Mouse (Mus musculus) lung, embryonic 14.5 days (tissue): ENCODE results near the gene Suds3. TPM values are rescaled to one million over a fixed set of nuclear protein-coding genes. Genes with fewer than 3 reads are reported as not detected.
A peak's percentile ranks its signal among the peaks of the same experiment; 100 is the strongest.

Experiments
- ATAC-seq: fragments of 200-750 bp; cut with Nextera tagmentation; 2 replicates; pipeline ENCODE4 v1.8.0; 2017; ENCODE audit warnings: mild to moderate bottlenecking, moderate TSS enrichment, moderate library complexity; ENCODE audit not compliant: insufficient read depth
- DNase-seq: peaks from one replicate; pipeline ENCODE4 v3.0.0-alpha.2; 2015
- H3K27ac ChIP-seq: fragments of 300-500 bp; sonication (generic); 2 replicates; pipeline ENCODE4 v1.5.1; 2014; ENCODE audit warnings: low read depth, mild to moderate bottlenecking, moderate library complexity
- H3K27me3 ChIP-seq: fragments of 300-500 bp; sonication (generic); 2 replicates; pipeline ENCODE4 v1.6.1; 2014; ENCODE audit warnings: low read length, control low read depth; ENCODE audit not compliant: insufficient read depth
- H3K36me3 ChIP-seq: fragments of 300-500 bp; sonication (generic); 2 replicates; pipeline ENCODE4 v1.6.1; 2014; ENCODE audit warnings: control low read depth; ENCODE audit not compliant: insufficient read depth
- H3K4me1 ChIP-seq: fragments of 300-500 bp; sonication (generic); 2 replicates; pipeline ENCODE4 v1.6.1; 2014; ENCODE audit warnings: antibody characterized with exemption, control low read depth; ENCODE audit not compliant: insufficient read depth
- H3K4me2 ChIP-seq: fragments of 300-500 bp; sonication (generic); 2 replicates; pipeline ENCODE4 v1.6.1; 2014; ENCODE audit warnings: mild to moderate bottlenecking
- H3K4me3 ChIP-seq: fragments of 300-500 bp; sonication (generic); 2 replicates; pipeline ENCODE4 v1.5.1; 2014; ENCODE audit warnings: low read depth, low read length
- H3K9ac ChIP-seq: fragments of 300-500 bp; sonication (generic); 2 replicates; pipeline ENCODE4 v1.6.1; 2014
- H3K9me3 ChIP-seq: fragments of 300-500 bp; sonication (generic); 2 replicates; pipeline ENCODE4 v1.6.1; 2016; ENCODE audit warnings: low read depth, low read length, control low read depth
- CTCF ChIP-seq: IDR thresholded peaks from 2 replicates; pipeline ENCODE4 v1.5.1; 2016; ENCODE audit warnings: antibody characterized with exemption, low read depth
- WGBS: fragments of 180-500 bp; shearing (Covaris S2); extraction: QIAGEN DNeasy Blood & Tissue Kit; methylation state at CpG from one replicate; pipeline ENCODE4 v1.1.7; 2014; 5-methylcytosine and 5-hydroxymethylcytosine counted together
- polyA plus RNA-seq: library from polyadenylated mRNA; unstranded; fragments of >200 nt; fragmentation: Nextera tagmentation; extraction: Ambion mirVana; gene quantifications from 2 replicates; pipeline ENCODE4 v1.2.1, GENCODE M21; 2014

The Suds3 gene
- polyA plus RNA-seq, 1 experiment from 2014 or later: 49.6 TPM

DNA sequence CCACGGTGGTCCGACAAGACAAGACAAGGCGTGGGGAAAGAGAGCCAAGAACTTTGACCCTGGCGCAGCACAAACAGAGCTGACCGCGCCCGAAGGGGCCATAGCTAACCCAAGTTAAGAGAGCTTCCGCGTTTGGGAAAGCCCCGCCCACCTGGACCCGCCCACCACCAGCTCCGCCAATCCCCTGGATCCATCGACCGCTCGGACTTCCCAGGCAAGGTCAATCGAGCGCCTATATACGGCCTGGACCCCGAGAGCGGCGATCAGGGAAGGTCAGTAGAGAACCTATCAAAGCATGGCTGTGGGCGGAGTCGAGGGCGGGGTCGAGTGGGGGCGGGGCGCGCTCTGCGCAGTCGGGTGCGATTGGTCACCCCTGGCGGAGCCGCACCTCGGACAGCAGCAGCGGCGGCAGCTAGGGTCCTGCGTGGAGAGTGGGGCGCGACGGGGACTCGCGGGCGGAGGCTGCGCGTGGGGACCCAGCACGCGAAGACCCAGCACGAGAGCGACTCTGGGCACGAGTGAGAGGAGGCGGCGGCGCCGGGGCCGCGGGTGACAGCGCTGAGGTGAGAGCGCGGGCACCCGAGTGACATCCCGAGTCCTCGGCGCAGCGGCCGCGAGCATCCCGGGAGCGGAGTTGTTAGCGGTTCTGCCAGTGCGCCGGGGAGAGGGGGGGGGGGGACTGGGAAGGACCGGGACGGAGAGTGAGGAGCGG is 4.0 kb upstream of the Suds3 start, which contains the start of gene Taok3:
Taok3 (plus strand) TSS at position 353 of the 712 bp plus-strand sequence.
- Histone ChIP-seq H3K27ac (peak within 1 kb of the TSS; percentile 48; the same call in 1 of the 2 replicates), H3K9ac (peak within 1 kb of the TSS; percentile 58), H3K27me3 (no peaks in the 10 kb centered on the region), H3K36me3 (no peaks in the 10 kb centered on the region), H3K4me2 (peak within 1 kb of the TSS; percentile 70), H3K9me3 (no peaks in the 10 kb centered on the region), H3K4me1 (peaks cover 13% of the 10 kb centered on the region), H3K4me3 (peak within 1 kb of the TSS; percentile 73)
- no peak for TF ChIP-seq CTCF
- ATAC-seq (peak; percentile 85), DNase-seq (peak; percentile 99)
- under 1% methylated on average over 74 of the region's 74 CpGs for WGBS

DNA sequence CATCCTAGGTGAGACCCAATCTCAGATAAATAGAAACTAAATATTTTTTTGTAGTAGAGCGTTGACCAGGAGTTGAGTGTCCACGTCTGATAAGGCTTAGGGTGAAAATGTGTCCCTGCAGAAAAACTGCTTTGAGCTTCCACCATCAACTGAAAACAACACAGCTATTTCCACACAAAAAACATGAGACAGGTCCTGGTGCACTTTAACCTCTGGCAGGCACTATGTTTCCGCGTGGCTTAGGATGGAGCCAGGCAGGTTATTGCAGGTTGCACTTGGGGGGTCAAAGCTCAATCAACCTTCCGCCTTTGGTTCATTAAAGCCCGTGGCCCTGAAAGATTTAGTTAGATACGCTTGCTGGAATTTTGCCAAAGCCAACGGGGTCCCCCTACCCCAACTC is 2.9 kb upstream of the Suds3 start:
- ATAC-seq: no peak
- DNase-seq: no peak
- Histone ChIP-seq H3K4me1 (peaks cover 13% of the 10 kb centered on the region), H3K4me2 (peak overlapping the region; percentile 70), H3K4me3 (peak overlapping the region; percentile 11; the same call in 1 of the 2 replicates), H3K27ac (no peak overlapping the region), H3K9me3 (no peaks in the 10 kb centered on the region), H3K9ac (no peak overlapping the region), H3K36me3 (no peaks in the 10 kb centered on the region), H3K27me3 (no peaks in the 10 kb centered on the region)
- WGBS: 60% methylated on average over 8 of the region's 8 CpGs
- TF ChIP-seq CTCF: no peak

DNA sequence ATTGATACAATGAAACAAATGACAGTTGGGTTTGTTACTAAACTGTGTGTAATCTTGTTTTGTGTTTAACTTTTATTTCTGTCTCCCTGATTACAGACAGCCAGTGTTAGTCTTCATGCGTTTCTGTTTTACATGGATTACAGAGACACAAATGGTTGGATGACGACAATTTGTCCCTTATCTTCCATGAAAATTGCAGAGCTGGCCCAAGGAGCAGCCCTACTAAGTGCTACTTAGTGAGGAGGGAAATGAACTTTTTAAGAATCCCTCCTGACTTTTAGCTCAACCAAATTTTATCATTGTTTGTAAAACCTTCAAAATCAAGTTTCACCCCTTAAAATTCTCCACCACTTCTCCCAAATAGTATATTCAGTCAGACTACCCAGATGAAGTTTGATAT is 2.3 kb upstream of the Suds3 start:
- peaks cover 13% of the 10 kb centered on the region for H3K4me1 ChIP-seq
- DNase-seq (no peak), ATAC-seq (no peak)
- H3K4me2 ChIP-seq: no peak overlapping the region
- H3K27me3 ChIP-seq: no peaks in the 10 kb centered on the region
- no peak overlapping the region for H3K9ac ChIP-seq
- TF ChIP-seq CTCF: no peak
- H3K4me3 ChIP-seq: no peak overlapping the region
- H3K36me3 ChIP-seq: peaks cover 3% of the 10 kb centered on the region; the same call in 1 of the 2 replicates
- no peaks in the 10 kb centered on the region for H3K9me3 ChIP-seq
- no peak overlapping the region for H3K27ac ChIP-seq
- WGBS: 79% methylated on average over 2 of the region's 2 CpGs

DNA sequence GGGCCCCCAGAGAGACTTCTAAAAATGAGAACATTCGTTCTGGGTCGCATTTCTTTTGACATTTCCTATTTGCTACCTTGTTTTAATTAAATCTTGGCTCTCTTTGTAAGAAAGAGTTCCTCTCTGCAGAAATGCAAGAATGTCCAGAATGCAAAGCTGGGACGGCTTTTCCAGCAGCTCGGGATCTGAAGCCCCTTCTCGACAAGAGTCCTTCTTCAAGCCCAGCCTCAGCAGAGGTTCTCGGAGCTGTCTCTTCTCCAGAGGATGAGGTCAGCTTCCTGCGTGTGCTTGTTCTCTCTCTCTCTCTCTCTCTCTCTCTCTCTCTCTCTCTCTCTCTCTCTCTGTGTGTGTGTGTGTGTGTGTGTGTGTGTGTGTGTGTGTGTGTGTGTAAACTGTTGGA is 1.8 kb upstream of the Suds3 start:
- Histone ChIP-seq H3K4me1 (peaks cover 13% of the 10 kb centered on the region), H3K9me3 (no peaks in the 10 kb centered on the region), H3K27me3 (no peaks in the 10 kb centered on the region), H3K36me3 (peaks cover 8% of the 10 kb centered on the region), H3K4me3 (no peak overlapping the region), H3K4me2 (no peak overlapping the region), H3K9ac (no peak overlapping the region), H3K27ac (no peak overlapping the region)
- 70% methylated on average over 7 of the region's 7 CpGs for WGBS
- DNase-seq (no peak), ATAC-seq (no peak)
- TF ChIP-seq CTCF: no peak

DNA sequence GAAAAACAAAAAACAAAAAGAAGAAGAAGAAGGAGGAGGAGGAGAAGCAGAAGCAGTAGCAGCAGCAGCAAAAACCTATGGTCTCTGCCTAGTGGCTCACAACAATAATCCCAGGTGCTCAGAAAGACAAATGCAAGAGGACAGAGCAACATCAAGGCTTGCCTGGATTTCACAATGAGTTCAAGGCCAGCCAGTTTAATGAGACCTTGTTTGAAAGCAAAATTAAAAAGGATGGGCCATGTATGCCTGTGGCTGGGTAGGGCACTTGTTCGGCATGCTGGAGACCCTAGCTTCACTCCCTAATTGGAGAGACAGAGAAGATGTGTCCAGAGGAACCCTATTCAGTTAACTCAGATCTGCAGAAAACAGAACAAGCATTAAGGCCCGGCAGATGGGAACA is 1.3 kb upstream of the Suds3 start:
- H3K27me3 ChIP-seq: no peaks in the 10 kb centered on the region
- peaks cover 13% of the 10 kb centered on the region for H3K36me3 ChIP-seq
- H3K9ac ChIP-seq: no peak overlapping the region
- no peaks in the 10 kb centered on the region for H3K9me3 ChIP-seq
- no peak overlapping the region for H3K4me2 ChIP-seq
- H3K4me3 ChIP-seq: no peak overlapping the region
- no peak for TF ChIP-seq CTCF
- DNase-seq (no peak), ATAC-seq (no peak)
- H3K27ac ChIP-seq: no peak overlapping the region; the same call in 1 of the 2 replicates
- WGBS: 82% methylated on average over 2 of the region's 2 CpGs
- H3K4me1 ChIP-seq: peaks cover 13% of the 10 kb centered on the region

DNA sequence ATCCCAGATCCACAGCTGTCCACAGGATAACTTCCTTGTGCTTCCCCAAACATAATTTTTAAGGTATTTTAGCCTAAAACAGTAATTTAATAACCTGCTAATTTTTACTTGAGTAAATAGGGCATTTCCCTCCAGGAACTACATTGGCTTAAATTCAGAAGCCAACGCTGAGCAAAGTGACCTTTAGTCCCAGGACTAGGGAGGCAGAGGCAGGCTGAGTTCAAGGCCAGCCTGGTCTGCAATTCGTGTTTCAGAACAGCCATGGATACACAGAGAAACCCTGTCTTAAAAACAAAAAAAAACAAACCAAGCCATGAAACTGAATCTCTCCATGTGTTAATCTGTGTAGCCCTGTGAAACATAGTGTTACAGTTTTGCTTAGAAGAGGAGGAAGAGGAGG is 747 bp upstream of the Suds3 start:
- no peaks in the 10 kb centered on the region for H3K27me3 ChIP-seq
- no peak for TF ChIP-seq CTCF
- DNase-seq (no peak), ATAC-seq (no peak)
- peaks cover 11% of the 10 kb centered on the region for H3K4me1 ChIP-seq
- no peaks in the 10 kb centered on the region for H3K9me3 ChIP-seq
- H3K27ac ChIP-seq: no peak overlapping the region
- peaks cover 19% of the 10 kb centered on the region for H3K36me3 ChIP-seq
- H3K4me2 ChIP-seq: no peak overlapping the region; the same call in 1 of the 2 replicates
- WGBS: 64% methylated on average over 2 of the region's 2 CpGs
- H3K4me3 ChIP-seq: no peak overlapping the region
- no peak overlapping the region for H3K9ac ChIP-seq

DNA sequence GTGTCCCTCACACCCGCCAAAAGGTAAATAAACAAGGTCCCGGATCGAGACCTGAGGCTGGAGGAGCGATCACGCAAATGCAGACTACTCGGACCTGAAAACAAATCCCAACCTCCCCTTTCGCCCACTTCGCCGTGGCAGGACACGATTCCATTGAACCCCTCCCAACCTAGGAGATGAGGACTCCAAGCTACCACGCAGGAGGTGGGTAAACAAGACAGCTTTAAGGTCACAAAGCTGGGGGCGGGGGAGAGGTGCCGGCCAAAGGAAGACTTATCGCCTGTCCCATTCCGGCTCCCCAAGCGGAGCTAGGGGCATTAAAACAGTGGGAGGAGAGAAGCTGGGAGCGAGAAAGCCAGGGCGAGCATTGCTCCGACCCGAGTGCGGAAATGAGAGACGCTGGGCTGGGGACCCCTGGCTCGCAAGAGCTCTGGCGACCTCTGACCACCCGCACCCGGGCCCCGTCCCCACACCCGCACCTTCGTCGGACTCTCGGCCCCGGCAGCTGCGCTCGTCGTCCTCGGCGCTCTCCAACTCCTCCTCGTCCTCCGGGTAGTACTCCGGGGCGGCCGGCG is 633 bp downstream of the Suds3 start:
- ATAC-seq: peak; percentile 9; the same call in 1 of the 2 replicates
- H3K9ac ChIP-seq: peak overlapping the region; percentile 85
- under 1% methylated on average over 43 of the region's 43 CpGs for WGBS
- H3K4me3 ChIP-seq: peak overlapping the region; percentile 97
- DNase-seq: peak; percentile 46
- peak overlapping the region; percentile 92 for H3K4me2 ChIP-seq
- H3K27ac ChIP-seq: peak overlapping the region; percentile 82; the same call in 1 of the 2 replicates
- no peaks in the 10 kb centered on the region for H3K4me1 ChIP-seq
- H3K36me3 ChIP-seq: peaks cover 30% of the 10 kb centered on the region
- H3K27me3 ChIP-seq: no peaks in the 10 kb centered on the region
- TF ChIP-seq CTCF: no peak
- H3K9me3 ChIP-seq: no peaks in the 10 kb centered on the region
